17 mouse cellular contexts compared by ENCODE assay signal in the genomic region with DNA sequence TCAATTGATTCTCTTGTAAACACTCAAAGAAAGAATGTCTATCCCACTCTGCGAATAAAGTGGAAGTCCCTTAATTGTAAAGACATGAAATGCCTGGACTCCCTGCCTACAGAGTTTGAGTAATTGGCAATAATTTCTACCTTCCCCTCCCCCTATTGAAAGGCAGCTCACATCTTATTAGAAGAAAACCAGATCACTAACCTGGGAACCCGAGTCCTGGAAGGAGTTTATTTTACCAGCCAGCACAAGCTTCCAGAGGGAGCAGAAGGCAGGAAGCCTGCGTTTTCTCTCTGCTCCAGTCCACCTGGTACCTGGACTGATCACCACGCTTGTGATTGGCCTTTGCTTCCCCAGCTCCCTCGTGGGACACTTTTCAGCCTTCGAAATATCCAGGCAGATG. TPM values are rescaled to one million over a fixed set of nuclear protein-coding genes. Genes with fewer than 3 reads are reported as not detected.
DNase-seq lines count a peak whose midpoint lies in the region; ATAC-seq and TF ChIP-seq lines count a peak whose summit lies in the region.
"Had no signal": no experiment of that assay in that cellular context is flagged by ENCODE, and none has a peak within 500 bp of the region (broad histone marks: within the 10 kb centered on the region; RNA-seq: fewer than 3 reads in every experiment).

No protein-coding gene starts in this region.

- TF ChIP-seq EP300 in stomach, postnatal 0 days (optimal IDR thresholded peaks at IDR 0.05): no peak

- peaks cover 34% of the 10 kb centered on the region for H3K4me1 ChIP-seq in heart, embryonic 10.5 days
- peaks cover 27% of the 10 kb centered on the region; the same call in 1 of the 2 replicates for H3K4me1 ChIP-seq in stomach, embryonic 14.5 days (ENCODE audit: control insufficient read depth, insufficient read depth, low read length)
- H3K4me1 ChIP-seq in stomach, postnatal 0 days (replicated peaks; ENCODE audit: control insufficient read depth, insufficient read depth): no peaks in the 10 kb centered on the region
- H3K4me1 ChIP-seq in limb, embryonic 11.5 days (ENCODE audit: control insufficient read depth, insufficient read depth, low read length): peaks cover 40% of the 10 kb centered on the region

- peak; percentile 72; the same call in 1 of the 2 replicates for ATAC-seq in stomach, embryonic 14.5 days (ENCODE audit: insufficient number of reproducible peaks, insufficient read depth, low FRiP score, low read depth)
- no peak for ATAC-seq in stomach, postnatal 0 days (ENCODE audit: low FRiP score, low TSS enrichment)
- peak; percentile 72 for ATAC-seq in limb, embryonic 11.5 days (ENCODE audit: insufficient number of reproducible peaks, low FRiP score, low TSS enrichment, low read depth)
- ATAC-seq: hindbrain, postnatal 0 days had no signal

- 34% methylated on average over 6 of the region's 6 CpGs for WGBS in heart, embryonic 10.5 days
- 9% methylated on average over 6 of the region's 6 CpGs for WGBS in stomach, embryonic 14.5 days
- 17% methylated on average over 6 of the region's 6 CpGs for WGBS in stomach, postnatal 0 days
- 8% methylated on average over 6 of the region's 6 CpGs for WGBS in limb, embryonic 11.5 days

- H3K9ac ChIP-seq in stomach, embryonic 14.5 days (replicated peaks; ENCODE audit: low read depth, low read length): no peak overlapping the region
- H3K9ac ChIP-seq in stomach, postnatal 0 days (ENCODE audit: low read length): no peak overlapping the region
- H3K9ac ChIP-seq in limb, embryonic 11.5 days (ENCODE audit: low read length): no peak overlapping the region

- H3K27me3 ChIP-seq in heart, embryonic 10.5 days (ENCODE audit: insufficient read depth, poor library complexity, severe bottlenecking): no peaks in the 10 kb centered on the region
- no peaks in the 10 kb centered on the region for H3K27me3 ChIP-seq in stomach, embryonic 14.5 days (ENCODE audit: control insufficient read depth, insufficient read depth, low read length)
- no peaks in the 10 kb centered on the region for H3K27me3 ChIP-seq in stomach, postnatal 0 days (ENCODE audit: control insufficient read depth, insufficient read depth, low read length)
- H3K27me3 ChIP-seq in limb, embryonic 11.5 days (ENCODE audit: control insufficient read depth, insufficient read depth, low read length): no peaks in the 10 kb centered on the region

- H3K36me3 ChIP-seq in heart, embryonic 10.5 days: no peaks in the 10 kb centered on the region
- H3K36me3 ChIP-seq in stomach, embryonic 14.5 days (ENCODE audit: control insufficient read depth, insufficient read depth, low read length): no peaks in the 10 kb centered on the region
- H3K36me3 ChIP-seq in stomach, postnatal 0 days (ENCODE audit: control insufficient read depth, insufficient read depth, low read length): no peaks in the 10 kb centered on the region
- H3K36me3 ChIP-seq in limb, embryonic 11.5 days (ENCODE audit: control insufficient read depth, insufficient read depth, low read length): no peaks in the 10 kb centered on the region

- no peak overlapping the region for H3K4me2 ChIP-seq in stomach, embryonic 14.5 days (replicated peaks; ENCODE audit: low read depth, low read length)
- H3K4me2 ChIP-seq in stomach, postnatal 0 days (replicated peaks; ENCODE audit: low read depth): no peak overlapping the region
- H3K4me2 ChIP-seq in limb, embryonic 11.5 days (ENCODE audit: low read depth, severe bottlenecking): peak overlapping the region; percentile 32; the same call in 1 of the 2 replicates

- no peak overlapping the region for H3K27ac ChIP-seq in heart, embryonic 10.5 days
- H3K27ac ChIP-seq in stomach, embryonic 14.5 days (ENCODE audit: low read length): peak overlapping the region; percentile 59; the same call in 1 of the 2 replicates
- H3K27ac ChIP-seq in stomach, postnatal 0 days (replicated peaks): no peak overlapping the region
- H3K27ac ChIP-seq in limb, embryonic 11.5 days (replicated peaks; ENCODE audit: low read depth, low read length): peak overlapping the region; percentile 95
- H3K27ac ChIP-seq: hindbrain, postnatal 0 days had no signal

- no peak for TF ChIP-seq CTCF in stomach, postnatal 0 days (IDR thresholded peaks at IDR 0.05; ENCODE audit: low read depth)

- H3K4me3 ChIP-seq in heart, embryonic 10.5 days: no peak overlapping the region
- no peak overlapping the region for H3K4me3 ChIP-seq in stomach, embryonic 14.5 days (ENCODE audit: low read depth, low read length)
- no peak overlapping the region for H3K4me3 ChIP-seq in stomach, postnatal 0 days (ENCODE audit: low read depth, low read length)
- no peak overlapping the region for H3K4me3 ChIP-seq in limb, embryonic 11.5 days (ENCODE audit: low read depth, low read length)

- intact Hi-C loops in heart, postnatal 36 days (cut with DNase I): no loop called here
- intact Hi-C loops in left cerebral cortex, postnatal 10 days (cut with DNase I): no loop called here

- DNase-seq in heart, embryonic 10.5 days (ENCODE audit: low spot score): peak; percentile 42
- DNase-seq in heart, postnatal 36 days: no peak
- no peak for DNase-seq in stomach, postnatal 0 days (ENCODE audit: low spot score)
- DNase-seq in limb, embryonic 11.5 days (ENCODE audit: low spot score): peak; percentile 76
- DNase-seq in kidney, adult 11 months: no peak
- no peak for DNase-seq in cerebellum, adult 11-12 months
- no peak for DNase-seq in left cerebral cortex, postnatal 10 days (ENCODE audit: extremely low spot score in 1 of 2, low spot score in 2 of 2)
- DNase-seq: adrenal gland, postnatal 10 days; cerebellum, postnatal 14 days; kidney, postnatal 25 days; lung, adult 2 months; thymus, postnatal 4 days had no signal

- no peaks in the 10 kb centered on the region for H3K9me3 ChIP-seq in heart, embryonic 10.5 days
- H3K9me3 ChIP-seq in stomach, embryonic 14.5 days (ENCODE audit: control insufficient read depth, low read depth, low read length): no peaks in the 10 kb centered on the region
- H3K9me3 ChIP-seq in stomach, postnatal 0 days (ENCODE audit: control insufficient read depth, low read length): no peaks in the 10 kb centered on the region
- H3K9me3 ChIP-seq in limb, embryonic 11.5 days (ENCODE audit: control insufficient read depth, low read length): no peaks in the 10 kb centered on the region

RNA-seq across cellular contexts. Expression of gene Tut4, which starts 25.9 kb away (rescaled TPM):
- polyA plus RNA-seq in heart, embryonic 10.5 days (2016; fragmentation: Nextera tagmentation; extraction: Ambion mirVana): 44.6 and 79.6 TPM in 2 replicates
- total RNA-seq in heart, postnatal 36 days (2021): 10 to 100 TPM; 17.7 to 26.0 TPM
- polyA plus RNA-seq in stomach, embryonic 14.5 days (2014; fragmentation: Nextera tagmentation; extraction: Ambion mirVana): 84.6 and 94.5 TPM in 2 replicates
- polyA plus RNA-seq in stomach, postnatal 0 days (2015; fragmentation: Nextera tagmentation; extraction: Ambion mirVana): 29.4 and 33.8 TPM in 2 replicates
- polyA plus RNA-seq in limb, embryonic 11.5 days (2014; fragmentation: Nextera tagmentation; extraction: Ambion mirVana): 124 and 125 TPM in 2 replicates
- 10 to 100 TPM; 41.5 to 42.0 TPM for total RNA-seq in left cerebral cortex, postnatal 10 days (2021)

RNA-seq across cellular contexts. Expression of gene Gpx7, which starts 26.6 kb away (rescaled TPM):
- polyA plus RNA-seq in heart, embryonic 10.5 days (2016; fragmentation: Nextera tagmentation; extraction: Ambion mirVana): 54.3 and 58.8 TPM in 2 replicates
- 1 to 10 TPM; 8.9 to 9.9 TPM for total RNA-seq in heart, postnatal 36 days (2021)
- 65.4 and 65.8 TPM in 2 replicates for polyA plus RNA-seq in stomach, embryonic 14.5 days (2014; fragmentation: Nextera tagmentation; extraction: Ambion mirVana)
- polyA plus RNA-seq in stomach, postnatal 0 days (2015; fragmentation: Nextera tagmentation; extraction: Ambion mirVana): 34.5 and 35.5 TPM in 2 replicates
- 51.7 and 53.6 TPM in 2 replicates for polyA plus RNA-seq in limb, embryonic 11.5 days (2014; fragmentation: Nextera tagmentation; extraction: Ambion mirVana)
- total RNA-seq in left cerebral cortex, postnatal 10 days (2021): 10 to 100 TPM in 1 of 2 experiments, 1 to 10 TPM in 1; 9.9 to 14.9 TPM

RNA-seq across cellular contexts. Expression of gene Shisal2a, which starts 50.2 kb away (rescaled TPM):
- 3.0 and 3.5 TPM in 2 replicates for polyA plus RNA-seq in heart, embryonic 10.5 days (2016; fragmentation: Nextera tagmentation; extraction: Ambion mirVana)
- not detected for total RNA-seq in heart, postnatal 36 days (2021)
- polyA plus RNA-seq in stomach, embryonic 14.5 days (2014; fragmentation: Nextera tagmentation; extraction: Ambion mirVana): 2.0 and 2.8 TPM in 2 replicates
- polyA plus RNA-seq in stomach, postnatal 0 days (2015; fragmentation: Nextera tagmentation; extraction: Ambion mirVana): 4.5 and 4.9 TPM in 2 replicates
- 6.8 and 8.6 TPM in 2 replicates for polyA plus RNA-seq in limb, embryonic 11.5 days (2014; fragmentation: Nextera tagmentation; extraction: Ambion mirVana)
- total RNA-seq in left cerebral cortex, postnatal 10 days (2021): not detected
- total RNA-seq: layer of hippocampus, postnatal 14 days; left cerebral cortex, postnatal 36 days; megakaryocyte progenitor cell, adult 5-6 weeks had no signal

Comparison
In these comparisons a context has a peak if more than half of its experiments do, and no peak if none do; other contexts are left out.
1. DNase-seq: peak in heart, embryonic 10.5 days (single experiment) and limb, embryonic 11.5 days (single experiment); none in heart, postnatal 36 days (0 of 2), stomach, postnatal 0 days (single experiment), kidney, adult 11 months (single experiment), cerebellum, adult 11-12 months (single experiment) and left cerebral cortex, postnatal 10 days (0 of 2).
2. H3K27ac ChIP-seq: peak in stomach, embryonic 14.5 days (single experiment) and limb, embryonic 11.5 days (single experiment); none in heart, embryonic 10.5 days (single experiment) and stomach, postnatal 0 days (single experiment).